Mouse (Mus musculus) limb, embryonic 13.5 days (tissue): ENCODE measurements around the gene Gm1673. TPM values are rescaled to one million over a fixed set of nuclear protein-coding genes. Genes with fewer than 3 reads are reported as not detected.

ENCODE experiments used
- polyA plus RNA-seq: library from polyadenylated mRNA; unstranded; fragments of >200 nt; fragmentation: Nextera tagmentation; extraction: Ambion mirVana; gene quantifications from 2 replicates; pipeline ENCODE4 v1.2.1, GENCODE M21; 2015

The Gm1673 gene
- polyA plus RNA-seq, 1 experiment from 2014 or later: 151 TPM

Other genes with a start within 250 kb of the Gm1673 start
- gene Letm1, start 200.6 kb upstream of the Gm1673 start, polyA plus RNA-seq: 43.6 and 48.2 TPM in 2 replicates
- gene Nsd2, start 162.7 kb upstream of the Gm1673 start, polyA plus RNA-seq: 46.4 and 47.8 TPM in 2 replicates
- gene Nelfa, start 47.0 kb upstream of the Gm1673 start, polyA plus RNA-seq: 64.7 and 70.5 TPM in 2 replicates
- 0.10 and 0.20 TPM in 2 replicates for gene Nat8l, start 12.6 kb downstream of the Gm1673 start, polyA plus RNA-seq
- gene Poln, start 186.0 kb downstream of the Gm1673 start, polyA plus RNA-seq: 0.52 and 0.84 TPM in 2 replicates
- gene Haus3, start 186.1 kb downstream of the Gm1673 start, polyA plus RNA-seq: 36.8 and 39.1 TPM in 2 replicates
- gene Mxd4, start 204.3 kb downstream of the Gm1673 start, polyA plus RNA-seq: 36.4 and 39.6 TPM in 2 replicates